Mouse (Mus musculus): ENCODE measurements at regions not wholly inside any gene's neighbourhood (a gene's known extent, or its start where the extent isn't known, plus 50 kb on each side); places are given as distances from the start of the nearest gene placed in this dataset.

GRCm38 (mm10) chr12:51045020-51045419 is 302.8 kb upstream of the G2e3 start:
- DNase-seq (ENCODE audit: low spot score), result no peak
- Histone ChIP-seq H3K9ac (replicated peaks; ENCODE audit: low read length) (no peak overlapping the region), H3K4me1 (ENCODE audit: control insufficient read depth, insufficient read depth, low read length) (no peaks in the 10 kb centered on the region), H3K27ac (replicated peaks; ENCODE audit: low read depth, low read length) (no peak overlapping the region), H3K4me2 (ENCODE audit: low read depth, low read length) (no peak overlapping the region), H3K4me3 (ENCODE audit: low read depth, low read length) (no peak overlapping the region), H3K9me3 (replicated peaks; ENCODE audit: control insufficient read depth, low read length) (no peaks in the 10 kb centered on the region), H3K36me3 (replicated peaks; ENCODE audit: control insufficient read depth, insufficient read depth, low read depth, low read length) (no peaks in the 10 kb centered on the region), H3K27me3 (ENCODE audit: control insufficient read depth, insufficient read depth, low read length) (no peaks in the 10 kb centered on the region)
- WGBS, result 26% methylated on average over 1 of the region's 1 CpGs
- ATAC-seq (replicated peaks; ENCODE audit: insufficient number of reproducible peaks, low FRiP score, low TSS enrichment, low read depth), result no peak

DNA sequence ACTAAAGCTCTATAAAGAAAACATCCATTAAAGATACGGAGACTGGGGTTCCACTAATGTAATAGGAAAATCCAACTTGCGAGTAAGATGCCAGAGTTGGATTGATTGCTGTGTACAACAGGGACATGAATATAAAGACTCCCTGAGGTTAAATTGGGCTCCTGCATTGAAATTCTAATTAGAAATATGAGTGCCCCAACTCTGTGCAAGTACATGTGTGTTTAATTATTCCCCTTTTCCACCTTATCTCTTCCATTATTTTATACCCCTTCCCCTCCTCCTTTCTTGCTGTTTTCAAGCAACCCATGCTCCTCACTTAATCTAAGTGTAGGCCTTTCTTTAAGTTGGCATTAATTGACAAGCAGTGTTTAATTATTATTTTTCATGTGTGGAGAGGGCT is 315.7 kb upstream of the G2e3 start:
- Histone ChIP-seq H3K4me2 (ENCODE audit: low read depth, low read length) (no peak overlapping the region), H3K4me1 (ENCODE audit: control insufficient read depth, insufficient read depth, low read length) (no peaks in the 10 kb centered on the region), H3K9me3 (replicated peaks; ENCODE audit: control insufficient read depth, low read length) (no peaks in the 10 kb centered on the region), H3K9ac (replicated peaks; ENCODE audit: low read length) (no peak overlapping the region), H3K27me3 (ENCODE audit: control insufficient read depth, insufficient read depth, low read length) (no peaks in the 10 kb centered on the region), H3K27ac (replicated peaks; ENCODE audit: low read depth, low read length) (no peak overlapping the region), H3K36me3 (replicated peaks; ENCODE audit: control insufficient read depth, insufficient read depth, low read depth, low read length) (no peaks in the 10 kb centered on the region), H3K4me3 (ENCODE audit: low read depth, low read length) (no peak overlapping the region)
- DNase-seq (ENCODE audit: low spot score), result no peak
- 78% methylated on average over 2 of the region's 2 CpGs for WGBS
- ATAC-seq (replicated peaks; ENCODE audit: insufficient number of reproducible peaks, low FRiP score, low TSS enrichment, low read depth), result no peak

GRCm38 (mm10) chr12:51028601-51029174 is 319.2 kb upstream of the G2e3 start:
- H3K27ac ChIP-seq (replicated peaks; ENCODE audit: low read depth, low read length), result no peak overlapping the region
- DNase-seq (ENCODE audit: low spot score) (peak; percentile 22), ATAC-seq (replicated peaks; ENCODE audit: insufficient number of reproducible peaks, low FRiP score, low TSS enrichment, low read depth) (no peak)
- no peaks in the 10 kb centered on the region for H3K9me3 ChIP-seq (replicated peaks; ENCODE audit: control insufficient read depth, low read length)
- H3K4me1 ChIP-seq (ENCODE audit: control insufficient read depth, insufficient read depth, low read length), result no peaks in the 10 kb centered on the region
- H3K4me2 ChIP-seq (ENCODE audit: low read depth, low read length), result no peak overlapping the region
- no peaks in the 10 kb centered on the region for H3K36me3 ChIP-seq (replicated peaks; ENCODE audit: control insufficient read depth, insufficient read depth, low read depth, low read length)
- H3K27me3 ChIP-seq (ENCODE audit: control insufficient read depth, insufficient read depth, low read length), result no peaks in the 10 kb centered on the region
- 29% methylated on average over 10 of the region's 10 CpGs for WGBS
- no peak overlapping the region for H3K4me3 ChIP-seq (ENCODE audit: low read depth, low read length)
- H3K9ac ChIP-seq (replicated peaks; ENCODE audit: low read length), result no peak overlapping the region

GRCm38 (mm10) chr12:51026046-51026445 is 321.8 kb upstream of the G2e3 start:
- WGBS, result 84% methylated on average over 5 of the region's 5 CpGs
- DNase-seq (ENCODE audit: low spot score), result no peak

GRCm38 (mm10) chr12:51025531-51025930 is 322.3 kb upstream of the G2e3 start:
- no peaks in the 10 kb centered on the region for H3K4me1 ChIP-seq (ENCODE audit: control insufficient read depth, insufficient read depth, low read length)
- no peaks in the 10 kb centered on the region for H3K27me3 ChIP-seq (ENCODE audit: control insufficient read depth, insufficient read depth, low read length)
- no peaks in the 10 kb centered on the region for H3K9me3 ChIP-seq (replicated peaks; ENCODE audit: control insufficient read depth, low read length)
- ATAC-seq (replicated peaks; ENCODE audit: insufficient number of reproducible peaks, low FRiP score, low TSS enrichment, low read depth) (no peak), DNase-seq (ENCODE audit: low spot score) (no peak)
- no peak overlapping the region for H3K4me2 ChIP-seq (ENCODE audit: low read depth, low read length)
- H3K9ac ChIP-seq (replicated peaks; ENCODE audit: low read length), result no peak overlapping the region
- H3K4me3 ChIP-seq (ENCODE audit: low read depth, low read length), result no peak overlapping the region
- WGBS, result 75% methylated on average over 3 of the region's 3 CpGs
- H3K36me3 ChIP-seq (replicated peaks; ENCODE audit: control insufficient read depth, insufficient read depth, low read depth, low read length), result no peaks in the 10 kb centered on the region
- H3K27ac ChIP-seq (replicated peaks; ENCODE audit: low read depth, low read length), result no peak overlapping the region

More at GRCm38 (mm10) chr12:51026046-51026445, 321.8 kb upstream of the G2e3 start:
- Histone ChIP-seq H3K4me2 (ENCODE audit: low read depth, low read length) (no peak overlapping the region), H3K4me1 (ENCODE audit: control insufficient read depth, insufficient read depth, low read length) (no peaks in the 10 kb centered on the region), H3K4me3 (ENCODE audit: low read depth, low read length) (no peak overlapping the region), H3K9me3 (replicated peaks; ENCODE audit: control insufficient read depth, low read length) (no peaks in the 10 kb centered on the region), H3K27ac (replicated peaks; ENCODE audit: low read depth, low read length) (no peak overlapping the region), H3K36me3 (replicated peaks; ENCODE audit: control insufficient read depth, insufficient read depth, low read depth, low read length) (no peaks in the 10 kb centered on the region), H3K27me3 (ENCODE audit: control insufficient read depth, insufficient read depth, low read length) (no peaks in the 10 kb centered on the region), H3K9ac (replicated peaks; ENCODE audit: low read length) (no peak overlapping the region)
- ATAC-seq (replicated peaks; ENCODE audit: insufficient number of reproducible peaks, low FRiP score, low TSS enrichment, low read depth), result no peak

- ATAC-seq (replicated peaks; ENCODE audit: insufficient number of reproducible peaks, low FRiP score, low TSS enrichment, low read depth) (peak; percentile 62), DNase-seq (ENCODE audit: low spot score) (no peak)
- Histone ChIP-seq H3K4me3 (ENCODE audit: low read depth, low read length) (no peak overlapping the region), H3K27ac (replicated peaks; ENCODE audit: low read depth, low read length) (no peak overlapping the region), H3K36me3 (replicated peaks; ENCODE audit: control insufficient read depth, insufficient read depth, low read depth, low read length) (no peaks in the 10 kb centered on the region), H3K9me3 (replicated peaks; ENCODE audit: control insufficient read depth, low read length) (no peaks in the 10 kb centered on the region), H3K9ac (replicated peaks; ENCODE audit: low read length) (no peak overlapping the region), H3K4me2 (ENCODE audit: low read depth, low read length) (no peak overlapping the region), H3K27me3 (ENCODE audit: control insufficient read depth, insufficient read depth, low read length) (no peaks in the 10 kb centered on the region), H3K4me1 (ENCODE audit: control insufficient read depth, insufficient read depth, low read length) (no peaks in the 10 kb centered on the region)
- WGBS, result 98% methylated on average over 3 of the region's 3 CpGs
Measured at GRCm38 (mm10) chr12:51024057-51024743, 323.7 kb upstream of the G2e3 start.

DNA sequence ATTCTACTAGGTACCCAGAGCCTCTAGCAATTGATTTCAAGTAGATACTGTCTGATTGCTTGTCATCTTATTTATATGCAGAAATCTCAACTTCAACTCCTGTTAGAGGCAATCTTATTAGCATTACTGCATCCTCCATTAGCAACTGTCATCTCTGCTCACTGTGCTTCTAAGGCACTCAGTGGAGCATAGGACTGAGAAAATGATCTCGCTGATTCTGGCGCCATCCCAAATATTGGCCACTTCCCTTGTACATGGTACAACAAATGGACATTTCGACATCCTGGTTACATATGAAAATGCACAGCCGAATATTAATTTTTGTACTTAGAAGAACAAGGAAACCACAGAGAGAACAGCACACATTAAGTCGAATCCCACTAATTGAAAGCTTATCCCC is 329.7 kb upstream of the G2e3 start:
- DNase-seq (ENCODE audit: low spot score), result no peak
- Histone ChIP-seq H3K4me3 (ENCODE audit: low read depth, low read length) (no peak overlapping the region), H3K4me2 (ENCODE audit: low read depth, low read length) (no peak overlapping the region), H3K36me3 (replicated peaks; ENCODE audit: control insufficient read depth, insufficient read depth, low read depth, low read length) (no peaks in the 10 kb centered on the region), H3K9me3 (replicated peaks; ENCODE audit: control insufficient read depth, low read length) (no peaks in the 10 kb centered on the region), H3K27ac (replicated peaks; ENCODE audit: low read depth, low read length) (no peak overlapping the region), H3K9ac (replicated peaks; ENCODE audit: low read length) (no peak overlapping the region), H3K4me1 (ENCODE audit: control insufficient read depth, insufficient read depth, low read length) (no peaks in the 10 kb centered on the region), H3K27me3 (ENCODE audit: control insufficient read depth, insufficient read depth, low read length) (no peaks in the 10 kb centered on the region)
- 89% methylated on average over 5 of the region's 5 CpGs for WGBS
- no peak for ATAC-seq (replicated peaks; ENCODE audit: insufficient number of reproducible peaks, low FRiP score, low TSS enrichment, low read depth)

DNA sequence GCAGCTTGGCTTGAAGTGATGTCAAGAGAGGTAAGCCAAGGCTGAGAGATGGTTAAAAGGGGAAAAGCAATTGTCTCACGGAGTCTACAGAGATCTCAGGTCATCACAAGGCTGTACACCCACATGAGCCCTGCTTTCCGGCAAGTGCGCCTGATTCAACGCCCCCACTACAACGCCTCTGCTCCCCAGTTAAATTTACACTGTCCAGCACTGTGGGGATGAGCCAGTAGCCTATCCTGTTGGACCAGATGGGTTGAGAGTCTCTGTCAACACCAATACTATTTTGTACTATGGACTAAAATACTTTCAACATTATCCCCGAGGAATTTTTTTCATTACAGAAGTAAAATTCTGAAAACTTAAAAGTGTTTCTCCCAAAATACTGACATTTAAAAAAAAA is 331.8 kb upstream of the G2e3 start:
- H3K27ac ChIP-seq (replicated peaks; ENCODE audit: low read depth, low read length), result no peak overlapping the region
- H3K4me3 ChIP-seq (ENCODE audit: low read depth, low read length), result no peak overlapping the region
- H3K9me3 ChIP-seq (replicated peaks; ENCODE audit: control insufficient read depth, low read length), result no peaks in the 10 kb centered on the region
- no peaks in the 10 kb centered on the region for H3K4me1 ChIP-seq (ENCODE audit: control insufficient read depth, insufficient read depth, low read length)
- no peak overlapping the region for H3K4me2 ChIP-seq (ENCODE audit: low read depth, low read length)
- DNase-seq (ENCODE audit: low spot score) (no peak), ATAC-seq (replicated peaks; ENCODE audit: insufficient number of reproducible peaks, low FRiP score, low TSS enrichment, low read depth) (no peak)
- no peaks in the 10 kb centered on the region for H3K36me3 ChIP-seq (replicated peaks; ENCODE audit: control insufficient read depth, insufficient read depth, low read depth, low read length)
- WGBS, result 88% methylated on average over 6 of the region's 6 CpGs
- H3K27me3 ChIP-seq (ENCODE audit: control insufficient read depth, insufficient read depth, low read length), result no peaks in the 10 kb centered on the region
- H3K9ac ChIP-seq (replicated peaks; ENCODE audit: low read length), result no peak overlapping the region

Measured in embryonic facial prominence, embryonic 11.5 days (tissue).